10 mouse cellular contexts compared by ENCODE assay signal in the genomic region with DNA sequence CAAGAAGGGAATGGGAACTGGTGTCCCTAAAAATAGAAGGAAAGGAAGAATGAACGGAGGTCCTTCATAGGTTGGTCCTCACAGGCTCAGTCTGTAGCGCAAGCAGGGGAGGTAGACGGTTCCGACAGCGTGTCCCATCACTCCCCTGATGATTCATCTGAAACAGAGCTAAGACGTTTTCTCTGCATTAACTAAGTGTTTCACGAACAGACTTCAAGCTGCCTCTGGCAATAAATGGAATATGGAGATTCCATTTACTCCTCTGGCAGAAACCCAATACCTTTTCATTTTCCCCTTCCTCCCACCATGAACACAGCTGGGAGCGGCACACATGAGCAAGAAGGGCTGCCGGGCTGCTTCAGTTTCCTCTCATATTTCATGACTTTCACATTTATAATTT.
DNase-seq lines count a peak whose midpoint lies in the region; ATAC-seq lines count a peak whose summit lies in the region.
"Had no signal": no experiment of that assay in that cellular context is flagged by ENCODE, and none has a peak within 500 bp of the region (broad histone marks: within the 10 kb centered on the region; RNA-seq: fewer than 3 reads in every experiment).

No protein-coding gene starts in this region.

- H3K9me3 ChIP-seq in forebrain, embryonic 14.5 days (replicated peaks; ENCODE audit: control insufficient read depth, low read length), result no peaks in the 10 kb centered on the region
- H3K9me3 ChIP-seq in forebrain, embryonic 11.5 days (ENCODE audit: control insufficient read depth, low read length), result no peaks in the 10 kb centered on the region
- H3K9me3 ChIP-seq in lung, embryonic 15.5 days, result no peaks in the 10 kb centered on the region
- H3K9me3 ChIP-seq in hindbrain, embryonic 15.5 days, result no peaks in the 10 kb centered on the region
- no peaks in the 10 kb centered on the region for H3K9me3 ChIP-seq in neural tube, embryonic 14.5 days (ENCODE audit: control insufficient read depth, low read length)
- H3K9me3 ChIP-seq: liver, embryonic 13.5 days had no signal

- H3K4me1 ChIP-seq in forebrain, embryonic 14.5 days (ENCODE audit: control insufficient read depth, insufficient read depth, low read length), result no peaks in the 10 kb centered on the region; the same call in 1 of the 2 replicates
- H3K4me1 ChIP-seq in forebrain, embryonic 11.5 days (replicated peaks; ENCODE audit: control insufficient read depth, insufficient read depth, low read length), result no peaks in the 10 kb centered on the region; the same call in 1 of the 2 replicates
- H3K4me1 ChIP-seq in lung, embryonic 15.5 days, result 0 out of 2 replicates have a peak, but pooled peaks cover 7% of the 10 kb centered on the region
- peaks cover 12% of the 10 kb centered on the region for H3K4me1 ChIP-seq in hindbrain, embryonic 15.5 days (replicated peaks)
- H3K4me1 ChIP-seq in neural tube, embryonic 14.5 days (ENCODE audit: control insufficient read depth, insufficient read depth, low read length), result peaks cover 21% of the 10 kb centered on the region; the same call in 1 of the 2 replicates
- H3K4me1 ChIP-seq: liver, embryonic 13.5 days had no signal

- WGBS in forebrain, embryonic 14.5 days, result 69% methylated on average over 9 of the region's 9 CpGs
- WGBS in forebrain, embryonic 11.5 days, result 69% methylated on average over 9 of the region's 9 CpGs
- WGBS in lung, embryonic 15.5 days, result 45% methylated on average over 9 of the region's 9 CpGs
- 36% methylated on average over 9 of the region's 9 CpGs for WGBS in hindbrain, embryonic 15.5 days
- WGBS in neural tube, embryonic 14.5 days, result 25% methylated on average over 9 of the region's 9 CpGs

- peak; percentile 39 for DNase-seq in forebrain, embryonic 14.5 days (ENCODE audit: low spot score)
- no peak for DNase-seq in forebrain, embryonic 11.5 days (ENCODE audit: low spot score)
- no peak for DNase-seq in lung, postnatal 25 days (ENCODE audit: low spot score)
- no peak for DNase-seq in natural killer cell, adult 2 months (ENCODE audit: low spot score in 2 of 2)
- DNase-seq in cerebellum, postnatal 36 days, result no peak
- DNase-seq: liver, embryonic 13.5 days had no signal

- H3K4me3 ChIP-seq in forebrain, embryonic 14.5 days (ENCODE audit: low read depth, low read length), result no peak overlapping the region
- H3K4me3 ChIP-seq in forebrain, embryonic 11.5 days (ENCODE audit: low read depth, low read length), result no peak overlapping the region
- no peak overlapping the region for H3K4me3 ChIP-seq in lung, embryonic 15.5 days
- no peak overlapping the region for H3K4me3 ChIP-seq in hindbrain, embryonic 15.5 days
- no peak overlapping the region for H3K4me3 ChIP-seq in neural tube, embryonic 14.5 days (ENCODE audit: low read depth, low read length)
- H3K4me3 ChIP-seq: liver, embryonic 13.5 days had no signal

- no peak for ATAC-seq in forebrain, embryonic 14.5 days
- ATAC-seq in forebrain, embryonic 11.5 days (replicated peaks; ENCODE audit: low FRiP score), result no peak
- ATAC-seq in lung, embryonic 15.5 days (ENCODE audit: borderline replicate concordance, extremely low read depth, low FRiP score, low TSS enrichment), result no peak
- no peak for ATAC-seq in hindbrain, embryonic 15.5 days (ENCODE audit: low FRiP score, low read depth)
- ATAC-seq in neural tube, embryonic 14.5 days (ENCODE audit: low read depth), result 0 out of 2 replicates have a peak, but pooled peaks have one; percentile 46
- ATAC-seq: forebrain, embryonic 16.5 days had no signal

- H3K9ac ChIP-seq in forebrain, embryonic 14.5 days (ENCODE audit: low read length), result no peak overlapping the region
- no peak overlapping the region for H3K9ac ChIP-seq in forebrain, embryonic 11.5 days (ENCODE audit: low read length)
- H3K9ac ChIP-seq in lung, embryonic 15.5 days, result no peak overlapping the region
- no peak overlapping the region for H3K9ac ChIP-seq in hindbrain, embryonic 15.5 days
- H3K9ac ChIP-seq in neural tube, embryonic 14.5 days (replicated peaks; ENCODE audit: low read depth, low read length), result no peak overlapping the region
- H3K9ac ChIP-seq: liver, embryonic 13.5 days had no signal

- no peaks in the 10 kb centered on the region for H3K27me3 ChIP-seq in forebrain, embryonic 14.5 days (replicated peaks; ENCODE audit: control insufficient read depth, insufficient read depth, low read length)
- H3K27me3 ChIP-seq in forebrain, embryonic 11.5 days (ENCODE audit: control insufficient read depth, insufficient read depth, low read length), result no peaks in the 10 kb centered on the region
- no peaks in the 10 kb centered on the region for H3K27me3 ChIP-seq in lung, embryonic 15.5 days
- no peaks in the 10 kb centered on the region for H3K27me3 ChIP-seq in hindbrain, embryonic 15.5 days
- no peaks in the 10 kb centered on the region for H3K27me3 ChIP-seq in neural tube, embryonic 14.5 days (ENCODE audit: control insufficient read depth, insufficient read depth, low read length)
- H3K27me3 ChIP-seq: liver, embryonic 13.5 days had no signal

- no peak overlapping the region for H3K4me2 ChIP-seq in forebrain, embryonic 14.5 days (ENCODE audit: low read length)
- no peak overlapping the region for H3K4me2 ChIP-seq in forebrain, embryonic 11.5 days (ENCODE audit: low read depth, low read length, severe bottlenecking)
- peak overlapping the region; percentile 16; the same call in 1 of the 2 replicates for H3K4me2 ChIP-seq in lung, embryonic 15.5 days
- peak overlapping the region; percentile 26 for H3K4me2 ChIP-seq in hindbrain, embryonic 15.5 days
- peak overlapping the region; percentile 26 for H3K4me2 ChIP-seq in neural tube, embryonic 14.5 days (ENCODE audit: low read depth, low read length)
- H3K4me2 ChIP-seq: liver, embryonic 13.5 days had no signal

- no peaks in the 10 kb centered on the region for H3K36me3 ChIP-seq in forebrain, embryonic 14.5 days (ENCODE audit: control insufficient read depth, insufficient read depth, low read length)
- H3K36me3 ChIP-seq in forebrain, embryonic 11.5 days (ENCODE audit: control insufficient read depth, insufficient read depth, low read length), result no peaks in the 10 kb centered on the region
- H3K36me3 ChIP-seq in lung, embryonic 15.5 days, result no peaks in the 10 kb centered on the region
- no peaks in the 10 kb centered on the region for H3K36me3 ChIP-seq in hindbrain, embryonic 15.5 days
- H3K36me3 ChIP-seq in neural tube, embryonic 14.5 days (ENCODE audit: control insufficient read depth, insufficient read depth, low read length), result no peaks in the 10 kb centered on the region
- H3K36me3 ChIP-seq: liver, embryonic 13.5 days had no signal

- H3K27ac ChIP-seq in forebrain, embryonic 14.5 days (ENCODE audit: low read depth, low read length), result no peak overlapping the region
- no peak overlapping the region for H3K27ac ChIP-seq in forebrain, embryonic 11.5 days (ENCODE audit: low read depth, low read length)
- H3K27ac ChIP-seq in lung, embryonic 15.5 days, result no peak overlapping the region
- peak overlapping the region; percentile 53 for H3K27ac ChIP-seq in hindbrain, embryonic 15.5 days (replicated peaks)
- peak overlapping the region; percentile 12; the same call in 1 of the 2 replicates for H3K27ac ChIP-seq in neural tube, embryonic 14.5 days (ENCODE audit: low read depth, low read length)
- H3K27ac ChIP-seq: liver, embryonic 13.5 days had no signal

Comparison
In these comparisons a context has a peak if more than half of its experiments do, and no peak if none do; other contexts are left out.
1. H3K27ac ChIP-seq: peak in hindbrain, embryonic 15.5 days (single experiment) and neural tube, embryonic 14.5 days (single experiment); none in forebrain, embryonic 14.5 days (single experiment), forebrain, embryonic 11.5 days (single experiment) and lung, embryonic 15.5 days (single experiment).
2. H3K4me2 ChIP-seq: peak in lung, embryonic 15.5 days (single experiment), hindbrain, embryonic 15.5 days (single experiment) and neural tube, embryonic 14.5 days (single experiment); none in forebrain, embryonic 14.5 days (single experiment) and forebrain, embryonic 11.5 days (single experiment).